In the genomic region with DNA sequence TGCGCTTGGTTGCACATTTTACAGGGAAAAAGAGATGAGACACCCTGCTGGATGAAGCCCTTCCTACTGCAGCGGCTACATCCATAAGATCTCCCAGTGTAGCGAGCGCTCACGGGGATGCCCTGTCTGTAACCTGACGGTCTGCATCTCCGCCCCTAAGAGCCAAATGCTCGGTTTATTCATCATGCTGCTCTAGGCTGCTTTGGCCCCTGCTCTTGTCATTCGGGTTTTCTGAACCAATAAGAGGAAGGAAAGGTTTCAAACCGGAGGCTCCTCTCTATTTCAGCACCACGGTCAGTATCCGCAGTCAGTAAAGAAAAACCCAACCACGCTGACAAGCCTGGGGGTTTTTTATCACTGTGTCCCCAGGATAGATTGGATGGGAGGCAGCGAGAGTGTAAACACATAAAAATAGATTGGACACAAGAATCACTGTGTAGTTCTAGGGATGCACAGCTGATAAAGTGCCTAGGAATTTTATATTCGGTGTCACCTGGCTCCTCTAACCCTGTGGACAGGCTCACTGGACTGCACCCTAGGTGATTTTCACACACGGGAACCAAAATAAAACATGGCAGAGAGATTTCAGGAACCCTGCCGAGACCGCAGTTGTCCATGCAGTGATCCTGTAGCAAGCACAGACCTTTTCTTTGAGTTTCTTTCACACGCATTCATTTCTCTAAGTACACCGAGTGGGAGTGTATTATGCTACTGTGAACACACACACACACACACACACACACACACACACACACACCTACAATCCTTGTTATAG, we compare ENCODE assay signal across 7 mouse cellular contexts. TPM values are rescaled to one million over a fixed set of nuclear protein-coding genes. Genes with fewer than 3 reads are reported as not detected.
DNase-seq lines count a peak whose midpoint lies in the region; ATAC-seq and TF ChIP-seq lines count a peak whose summit lies in the region.

No protein-coding gene starts in this region.

- TF ChIP-seq POLR2A in thymus, adult 2 months (IDR thresholded peaks at IDR 0.05; ENCODE audit: control insufficient read depth, extremely low read depth, insufficient read depth, low read length, poor library complexity): no peak

- 0 out of 2 replicates have a peak, but pooled peaks cover 3% of the 10 kb centered on the region for H3K4me1 ChIP-seq in midbrain, postnatal 0 days (ENCODE audit: insufficient read depth, low read length)
- no peaks in the 10 kb centered on the region for H3K4me1 ChIP-seq in thymus, adult 2 months (replicated peaks; ENCODE audit: control insufficient read depth, insufficient read depth, low read length)

- H3K4me3 ChIP-seq in midbrain, postnatal 0 days (ENCODE audit: low read depth, low read length): peak overlapping the region; percentile 58
- H3K4me3 ChIP-seq in thymus, adult 2 months (ENCODE audit: control insufficient read depth, insufficient read depth, low read length): no peak overlapping the region

- H3K4me2 ChIP-seq in midbrain, postnatal 0 days (ENCODE audit: low read depth, low read length, poor library complexity, severe bottlenecking): peak overlapping the region; percentile 64

- peak overlapping the region; percentile 68 for H3K9ac ChIP-seq in midbrain, postnatal 0 days (replicated peaks; ENCODE audit: low read length, poor library complexity, severe bottlenecking)

- no peaks in the 10 kb centered on the region for H3K27me3 ChIP-seq in midbrain, postnatal 0 days (ENCODE audit: insufficient read depth, low read length)
- no peaks in the 10 kb centered on the region for H3K27me3 ChIP-seq in thymus, adult 2 months (ENCODE audit: control insufficient read depth, insufficient read depth, low read length)

- peak; percentile 26 for TF ChIP-seq CTCF in midbrain, postnatal 0 days (IDR thresholded peaks at IDR 0.05)
- no peak for TF ChIP-seq CTCF in thymus, adult 2 months (IDR thresholded peaks at IDR 0.05; ENCODE audit: borderline replicate concordance, control insufficient read depth, extremely low read depth, insufficient read depth, low read length, poor library complexity)

- no peaks in the 10 kb centered on the region for H3K9me3 ChIP-seq in midbrain, postnatal 0 days (ENCODE audit: low read length)

- WGBS in midbrain, postnatal 0 days: 3% methylated on average over 20 of the region's 20 CpGs
- WGBS in thymus, adult 2 months: 14% methylated on average over 20 of the region's 20 CpGs

- peak; percentile 46; the same call in 1 of the 2 replicates for ATAC-seq in midbrain, postnatal 0 days (ENCODE audit: low FRiP score)

- DNase-seq in urinary bladder, postnatal 25 days (ENCODE audit: low spot score): peak; percentile 4
- no peak for DNase-seq in urinary bladder, adult 2 months (ENCODE audit: low spot score)
- DNase-seq in cerebellum, postnatal 10 days: peak; percentile 75 to 78
- peak; percentile 18 to 36 for DNase-seq in frontal cortex, postnatal 14 days (ENCODE audit: low spot score in 2 of 2)
- peak; percentile 50 to 54 for DNase-seq in layer of hippocampus, postnatal 14 days (ENCODE audit: low spot score in 2 of 2)
- DNase-seq in midbrain, postnatal 0 days (ENCODE audit: low spot score): peak; percentile 73
- no peak for DNase-seq in thymus, adult 2 months

- peak overlapping the region; percentile 84 for H3K27ac ChIP-seq in midbrain, postnatal 0 days (ENCODE audit: low read depth, low read length)
- H3K27ac ChIP-seq in thymus, adult 2 months (ENCODE audit: control insufficient read depth, insufficient read depth, low read length): no peak overlapping the region

- no peaks in the 10 kb centered on the region for H3K36me3 ChIP-seq in midbrain, postnatal 0 days (ENCODE audit: insufficient read depth, low read length)
- no peaks in the 10 kb centered on the region for H3K36me3 ChIP-seq in thymus, adult 2 months (ENCODE audit: control insufficient read depth, insufficient read depth, low read length)

RNA-seq across cellular contexts. Expression of gene Ptprr, which starts 1.3 kb away (rescaled TPM):
- 22.5 and 27.8 TPM in 2 replicates for polyA plus RNA-seq in urinary bladder, adult 2 months (2012; rRNA removed)
- total RNA-seq in layer of hippocampus, postnatal 14 days (2021): 10 to 100 TPM; 22.2 to 23.2 TPM
- total RNA-seq in midbrain, postnatal 0 days (2014; rRNA removed): 23.8 and 25.0 TPM in 2 replicates
- polyA plus RNA-seq in midbrain, postnatal 0 days (2015; fragmentation: Nextera tagmentation; extraction: Ambion mirVana): 25.1 and 25.2 TPM in 2 replicates
- 0.27 and 0.35 TPM in 2 replicates for polyA plus RNA-seq in thymus, adult 2 months (2012; rRNA removed)

Comparison
In these comparisons a context has a peak if more than half of its experiments do, and no peak if none do; other contexts are left out.
1. DNase-seq: peak in urinary bladder, postnatal 25 days (single experiment), cerebellum, postnatal 10 days (2 of 2), frontal cortex, postnatal 14 days (2 of 2), layer of hippocampus, postnatal 14 days (2 of 2) and midbrain, postnatal 0 days (single experiment); none in urinary bladder, adult 2 months (single experiment) and thymus, adult 2 months (single experiment).
2. RNA of gene Ptprr, which starts 1.3 kb away (polyA plus RNA-seq): 22.5 to 27.8 TPM in urinary bladder, adult 2 months and 25.1 to 25.2 TPM in midbrain, postnatal 0 days; 0.27 to 0.35 TPM in thymus, adult 2 months; every median in the first group is over 10 times any median in the second.